Mouse (Mus musculus) right cerebral cortex, postnatal 25 days (tissue): ENCODE measurements at regions not wholly inside any gene's neighbourhood (a gene's known extent, or its start where the extent isn't known, plus 50 kb on each side); places are given as distances from the start of the nearest gene placed in this dataset.
"Not testable (repeated sequence)": the region's sequence is repeated elsewhere in the genome, so short reads cannot be mapped to it uniquely, and the experiment has no call there.

Experiments used
- DNase-seq: peaks from one replicate; pipeline ENCODE4 v3.0.0; 2022

GRCm38 (mm10) chr6:50822236-50823151, 168.3 kb upstream of the Npvf start:
- DNase-seq: no peak

- DNase-seq: no peak
Measured at GRCm38 (mm10) chr6:50823220-50823910, 169.1 kb upstream of the Npvf start.

DNA sequence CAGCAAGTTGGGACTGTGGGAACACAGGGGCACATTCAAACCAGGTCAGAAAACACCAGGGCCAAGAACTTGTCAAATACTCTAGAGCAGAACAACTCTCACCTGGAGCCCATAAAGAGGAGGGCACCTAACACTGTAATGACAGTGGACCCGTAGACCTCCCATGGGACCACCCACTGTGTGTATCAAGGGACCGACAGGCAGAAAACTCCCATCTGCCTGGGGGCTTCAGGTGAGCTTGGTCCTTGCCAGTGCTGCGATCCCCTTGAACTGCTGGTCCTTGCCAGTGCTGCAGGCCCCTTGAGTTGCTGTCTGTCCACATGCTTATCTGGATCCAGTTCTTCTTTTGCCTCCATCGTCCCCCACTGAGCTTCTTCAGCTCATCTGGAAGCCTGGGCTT, 170.2 kb upstream of the Npvf start:
- no peak for DNase-seq

GRCm38 (mm10) chr6:50831725-50832124, 177.5 kb upstream of the Npvf start:
- DNase-seq: no peak

GRCm38 (mm10) chr6:50835997-50836625, 181.9 kb upstream of the Npvf start:
- DNase-seq: no peak

DNA sequence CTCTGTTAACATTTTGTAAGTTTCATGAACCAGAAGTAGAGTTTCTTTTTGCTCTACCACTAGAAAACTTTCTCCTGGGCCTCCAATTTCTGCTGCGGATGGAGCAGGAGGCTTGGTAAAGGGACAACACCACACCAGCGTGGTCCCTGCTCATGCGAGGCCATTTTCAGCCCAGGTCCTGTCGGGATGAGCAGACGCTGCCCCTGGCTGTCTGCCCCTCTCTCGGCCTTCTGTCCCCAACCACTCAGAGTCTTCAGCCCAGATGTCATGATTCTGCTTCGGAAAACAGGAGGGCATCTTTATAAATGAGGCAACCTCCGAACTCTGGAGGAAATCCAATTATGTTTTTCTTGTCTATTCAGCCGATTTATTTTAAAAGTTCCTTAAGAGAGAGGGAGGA, 186.6 kb upstream of the Npvf start:
- DNase-seq: no peak

DNA sequence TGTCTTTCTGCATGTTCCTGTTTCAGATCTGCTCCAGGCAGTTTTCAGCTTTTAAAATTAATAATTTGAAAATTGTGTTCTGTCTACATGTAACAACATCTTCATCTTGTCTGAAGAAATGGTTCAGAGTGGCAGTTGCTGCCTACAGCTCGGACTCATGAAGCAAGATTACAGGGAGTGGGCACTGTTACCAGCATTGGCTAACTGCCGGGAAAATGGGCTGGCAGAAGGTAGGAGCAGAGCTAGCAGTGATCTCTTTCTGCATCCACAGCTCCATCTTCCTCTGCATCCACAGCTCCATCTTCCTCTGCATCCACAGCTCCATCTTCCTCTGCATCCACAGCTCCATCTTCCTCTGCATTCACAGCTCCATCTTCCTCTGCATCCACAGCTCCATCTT, 191.0 kb upstream of the Npvf start:
- DNase-seq: not testable (repeated sequence)

DNA sequence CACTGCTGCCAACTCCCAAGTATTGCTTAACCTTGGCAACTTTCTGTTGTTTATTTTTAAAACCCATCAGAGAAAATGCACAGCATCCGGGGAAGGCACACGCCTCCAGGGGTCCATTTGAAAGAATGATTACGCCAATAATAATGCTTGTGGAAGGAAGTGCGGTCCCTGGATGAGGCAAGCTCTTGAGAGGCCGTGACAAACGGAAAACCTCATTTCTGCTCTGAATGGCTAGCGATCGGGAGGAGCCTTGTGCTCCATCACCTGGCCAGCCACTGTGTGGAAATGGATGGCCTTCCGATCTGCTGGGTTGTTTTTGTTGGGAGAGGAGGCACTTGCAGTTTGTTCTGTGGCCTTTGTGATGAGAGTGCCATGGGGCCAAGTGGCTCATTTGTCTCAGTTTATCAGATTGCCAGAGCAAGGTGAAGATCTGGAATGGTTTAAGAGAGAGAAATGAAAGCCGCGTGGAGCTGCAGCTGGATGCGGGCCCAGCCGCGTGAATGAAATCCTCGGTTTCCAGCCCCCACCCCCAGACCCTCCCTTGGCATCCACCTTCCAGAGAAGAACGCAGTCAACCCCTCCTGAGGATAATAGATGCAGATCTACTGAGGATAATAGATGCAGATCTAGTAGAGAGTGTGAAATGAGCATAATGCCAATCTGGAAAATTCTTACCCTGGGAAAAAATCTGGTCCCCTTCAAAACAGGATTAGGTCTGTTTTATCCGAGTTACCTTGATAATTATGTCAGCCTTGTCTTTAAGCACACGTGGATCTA, 192.7 kb upstream of the Npvf start:
- DNase-seq: no peak

DNA sequence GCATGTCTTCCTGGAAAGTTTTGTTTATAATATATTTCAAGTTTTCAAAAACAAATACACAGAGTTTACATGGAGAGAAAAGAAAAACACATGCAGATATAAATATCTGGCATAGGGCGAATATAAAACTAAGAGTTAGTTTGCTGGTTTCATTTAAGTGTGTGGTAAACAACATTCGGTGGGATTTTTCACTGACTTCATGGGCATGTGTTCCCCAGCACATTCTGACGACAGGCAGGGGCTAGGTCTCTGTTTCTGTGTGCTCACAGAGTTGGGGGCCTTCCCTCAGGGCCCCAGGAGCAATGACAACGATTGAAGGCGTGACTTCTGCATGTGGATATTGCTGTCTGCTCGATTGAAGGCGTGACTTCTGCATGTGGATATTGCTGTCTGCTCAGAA, 193.3 kb upstream of the Npvf start:
- DNase-seq: no peak

GRCm38 (mm10) chr6:50859162-50859561, 204.9 kb upstream of the Npvf start:
- DNase-seq: no peak

GRCm38 (mm10) chr6:50877991-50878390, 223.8 kb upstream of the Npvf start:
- DNase-seq: no peak

DNA sequence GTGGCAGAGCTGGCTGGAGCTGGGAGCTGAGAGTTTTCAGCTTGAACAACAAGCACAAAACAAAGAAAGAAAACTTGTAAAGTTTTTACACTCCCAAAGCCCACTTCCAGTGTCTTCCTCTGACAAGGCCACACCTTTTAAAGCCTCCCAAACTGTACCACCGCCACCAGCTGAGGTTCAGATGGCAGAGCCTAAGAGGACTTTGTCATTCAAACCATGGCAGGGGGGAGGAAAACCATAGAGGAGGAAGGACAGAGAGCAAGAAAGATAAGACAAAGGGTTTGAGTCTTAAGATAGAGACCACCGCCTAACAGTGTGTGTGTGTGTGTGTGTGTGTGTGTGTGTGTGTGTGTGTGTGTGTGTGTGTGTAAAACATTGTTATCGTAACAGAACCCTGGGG, 228.1 kb upstream of the Npvf start:
- DNase-seq: no peak

- DNase-seq: no peak
Measured at GRCm38 (mm10) chr6:50882759-50883158, 228.5 kb upstream of the Npvf start.

- DNase-seq: no peak
Measured at GRCm38 (mm10) chr6:50885031-50885430, 230.8 kb upstream of the Npvf start.

- DNase-seq: no peak
Measured at GRCm38 (mm10) chr6:50885771-50886360, 231.6 kb upstream of the Npvf start.

GRCm38 (mm10) chr6:50890370-50891204, 236.3 kb upstream of the Npvf start:
- DNase-seq: peak; percentile 10

- DNase-seq: no peak
Measured at GRCm38 (mm10) chr6:50891205-50891526, 236.9 kb upstream of the Npvf start.

- DNase-seq: no peak
Measured at GRCm38 (mm10) chr6:50898792-50899191, 244.6 kb upstream of the Npvf start.

DNA sequence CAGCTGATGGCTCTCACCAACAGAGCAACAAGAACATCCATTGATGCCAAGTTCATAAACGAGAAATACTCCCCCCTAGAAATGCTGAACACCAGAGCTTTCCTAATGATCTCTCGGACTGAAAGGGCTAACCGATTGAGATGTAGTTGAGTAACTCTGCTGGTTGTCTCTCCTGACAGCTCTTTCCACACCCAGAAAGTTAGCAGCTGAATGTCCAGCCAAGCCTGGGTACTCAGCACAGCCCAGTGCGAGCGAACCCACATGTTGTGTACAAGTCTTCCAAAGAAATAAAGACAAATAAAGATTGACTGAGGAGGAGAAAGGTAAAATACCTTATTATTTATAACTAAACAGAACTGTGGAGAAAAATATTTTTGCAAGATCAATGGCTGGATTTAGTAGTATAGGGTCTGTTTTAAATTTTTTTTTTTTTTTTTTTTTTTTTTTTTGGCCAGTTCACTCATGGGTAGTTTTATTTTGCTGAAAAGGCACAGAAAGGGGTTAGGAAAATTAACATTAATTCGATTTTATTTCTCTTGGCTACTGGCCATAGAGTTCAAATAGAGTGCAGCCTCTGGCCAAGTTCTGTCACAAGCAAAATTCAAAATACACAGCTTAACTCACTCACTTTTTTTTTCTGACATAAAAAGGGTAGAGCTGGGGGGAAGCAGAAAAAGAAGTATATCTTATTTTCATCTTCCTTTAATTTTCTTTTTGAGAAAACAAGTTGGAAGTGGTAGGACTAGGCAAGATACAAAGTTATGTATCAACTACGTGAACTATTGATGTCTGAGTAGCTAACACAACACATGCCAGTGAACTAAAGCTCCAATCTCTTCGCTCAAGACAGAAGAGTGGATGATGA, 261.2 kb upstream of the Npvf start:
- DNase-seq: no peak

GRCm38 (mm10) chr6:50918248-50918647, 264.0 kb upstream of the Npvf start:
- DNase-seq: no peak

DNA sequence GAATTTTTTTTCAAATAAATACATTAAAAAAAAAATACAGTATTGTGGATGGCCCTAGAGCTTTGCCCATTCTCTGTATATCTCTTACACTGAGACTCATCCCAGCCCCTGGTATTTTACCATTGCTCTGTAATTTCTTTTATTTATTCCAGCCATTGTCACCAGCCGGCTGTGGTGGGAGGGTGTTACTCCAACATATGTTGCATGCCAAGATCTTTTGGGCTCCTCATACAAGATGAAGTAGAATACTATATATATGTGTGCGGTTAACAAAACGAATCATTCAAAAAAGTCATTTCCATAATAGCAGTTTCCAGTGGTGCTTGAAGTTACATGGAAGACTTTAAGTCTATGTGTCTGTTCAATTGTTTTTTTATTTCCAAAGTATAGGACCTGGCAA, 268.0 kb upstream of the Npvf start:
- DNase-seq: peak; percentile 35
